Mouse (Mus musculus) olfactory bulb, adult 2 months (tissue): ENCODE results near the gene Acp6. TPM values are rescaled to one million over a fixed set of nuclear protein-coding genes. Genes with fewer than 3 reads are reported as not detected.

Experiments used
- H3K27ac ChIP-seq: fragments of 200-500 bp; 2 replicates; pipeline ENCODE4 v1.5.1; 2012; ENCODE audit warnings: low read depth, low read length; ENCODE audit not compliant: insufficient read depth
- H3K4me1 ChIP-seq: fragments of 200-500 bp; 2 replicates; pipeline ENCODE4 v1.6.1; 2012; ENCODE audit warnings: low read length; ENCODE audit not compliant: control insufficient read depth, insufficient read depth
- H3K4me3 ChIP-seq: fragments of 200-500 bp; 2 replicates; pipeline ENCODE4 v1.5.1; 2012; ENCODE audit warnings: mild to moderate bottlenecking, low read depth, low read length, moderate library complexity; ENCODE audit not compliant: insufficient read depth
- CTCF ChIP-seq: fragments of 200-500 bp; IDR thresholded peaks from 2 replicates; pipeline ENCODE4 v1.5.1; 2012; ENCODE audit warnings: low read depth, mild to moderate bottlenecking, low read length, moderate library complexity; ENCODE audit not compliant: insufficient read depth
- POLR2A ChIP-seq: fragments of 200-500 bp; IDR thresholded peaks from 2 replicates; pipeline ENCODE4 v1.6.1; 2012; ENCODE audit warnings: mild to moderate bottlenecking, low read depth, low read length, moderate library complexity; ENCODE audit not compliant: insufficient read depth
- WGBS: fragments of 180-500 bp; shearing (Covaris S2); methylation state at CpG from one replicate; pipeline ENCODE4 v1.1.7; 2018; 5-methylcytosine and 5-hydroxymethylcytosine counted together
- polyA plus RNA-seq: library from polyadenylated mRNA; stranded (reverse); fragments of >200 nt; gene quantifications from 2 replicates; pipeline ENCODE4 v1.2.4, GENCODE M21; 2012; ENCODE audit warnings: low replicate concordance; ENCODE audit not compliant: missing spikeins, insufficient read depth, insufficient read length

The Acp6 gene
- polyA plus RNA-seq, 1 experiment: not detected

- 80% methylated on average over 9 of the region's 9 CpGs for WGBS
These were observed 50.8 kb downstream of the Acp6 start for GRCm38 (mm10) chr3:97209351-97209750.

GRCm38 (mm10) chr3:97211177-97211576 is 52.6 kb downstream of the Acp6 start:
- no peak overlapping the region for H3K27ac ChIP-seq
- no peak for TF ChIP-seq CTCF
- TF ChIP-seq POLR2A: no peak
- no peak overlapping the region for H3K4me3 ChIP-seq
- H3K4me1 ChIP-seq: peaks cover 6% of the 10 kb centered on the region; the same call in 1 of the 2 replicates
- 88% methylated on average over 5 of the region's 5 CpGs for WGBS

More at GRCm38 (mm10) chr3:97209351-97209750, 50.8 kb downstream of the Acp6 start:
- Histone ChIP-seq H3K4me1 (0 out of 2 replicates have a peak, but pooled peaks cover 4% of the 10 kb centered on the region), H3K4me3 (no peak overlapping the region), H3K27ac (no peak overlapping the region)
- TF ChIP-seq CTCF (no peak), POLR2A (no peak)

GRCm38 (mm10) chr3:97213871-97214270 is 55.3 kb downstream of the Acp6 start:
- WGBS: 94% methylated on average over 10 of the region's 10 CpGs
- no peak overlapping the region for H3K27ac ChIP-seq
- H3K4me1 ChIP-seq: peaks cover 6% of the 10 kb centered on the region; the same call in 1 of the 2 replicates
- H3K4me3 ChIP-seq: no peak overlapping the region
- TF ChIP-seq POLR2A (no peak), CTCF (no peak)

- Histone ChIP-seq H3K4me1 (peaks cover 4% of the 10 kb centered on the region; the same call in 1 of the 2 replicates), H3K27ac (no peak overlapping the region), H3K4me3 (no peak overlapping the region)
- 63% methylated on average over 1 of the region's 1 CpGs for WGBS
- TF ChIP-seq CTCF: no peak
- no peak for TF ChIP-seq POLR2A
These were observed 55.9 kb downstream of the Acp6 start for GRCm38 (mm10) chr3:97214439-97214838.

- WGBS: 46% methylated on average over 3 of the region's 3 CpGs
- Histone ChIP-seq H3K4me3 (no peak overlapping the region), H3K4me1 (peaks cover 2% of the 10 kb centered on the region; the same call in 1 of the 2 replicates), H3K27ac (no peak overlapping the region)
- no peak for TF ChIP-seq POLR2A
- TF ChIP-seq CTCF: no peak
These were observed 56.9 kb downstream of the Acp6 start for GRCm38 (mm10) chr3:97215526-97215925.

GRCm38 (mm10) chr3:97223261-97223660 is 64.7 kb downstream of the Acp6 start:
- WGBS: 89% methylated on average over 9 of the region's 9 CpGs
- Histone ChIP-seq H3K27ac (no peak overlapping the region), H3K4me3 (no peak overlapping the region), H3K4me1 (peaks cover 9% of the 10 kb centered on the region)
- TF ChIP-seq POLR2A: no peak
- TF ChIP-seq CTCF: no peak

GRCm38 (mm10) chr3:97225231-97225630 is 66.7 kb downstream of the Acp6 start:
- no peak for TF ChIP-seq CTCF
- TF ChIP-seq POLR2A: no peak
- Histone ChIP-seq H3K27ac (no peak overlapping the region), H3K4me1 (peaks cover 9% of the 10 kb centered on the region), H3K4me3 (no peak overlapping the region)
- WGBS: 83% methylated on average over 5 of the region's 5 CpGs

GRCm38 (mm10) chr3:97226719-97227118 is 68.1 kb downstream of the Acp6 start:
- H3K4me3 ChIP-seq: peak overlapping the region; percentile 73
- no peak overlapping the region for H3K27ac ChIP-seq
- TF ChIP-seq POLR2A (no peak), CTCF (no peak)
- WGBS: 4% methylated on average over 18 of the region's 18 CpGs
- peaks cover 9% of the 10 kb centered on the region for H3K4me1 ChIP-seq

Other genes with a start within 250 kb of the Acp6 start
- gene Gja8, start 232.8 kb upstream of the Acp6 start, polyA plus RNA-seq: not detected in 2 replicates
- gene Bcl9, start 139.1 kb downstream of the Acp6 start, polyA plus RNA-seq: not detected in 2 replicates